Mouse (Mus musculus): ENCODE measurements around the gene Tfe3.
"Not testable (repeated sequence)": the region's sequence is repeated elsewhere in the genome, so short reads cannot be mapped to it uniquely, and the experiment has no call there.

The Tfe3 gene

DNA sequence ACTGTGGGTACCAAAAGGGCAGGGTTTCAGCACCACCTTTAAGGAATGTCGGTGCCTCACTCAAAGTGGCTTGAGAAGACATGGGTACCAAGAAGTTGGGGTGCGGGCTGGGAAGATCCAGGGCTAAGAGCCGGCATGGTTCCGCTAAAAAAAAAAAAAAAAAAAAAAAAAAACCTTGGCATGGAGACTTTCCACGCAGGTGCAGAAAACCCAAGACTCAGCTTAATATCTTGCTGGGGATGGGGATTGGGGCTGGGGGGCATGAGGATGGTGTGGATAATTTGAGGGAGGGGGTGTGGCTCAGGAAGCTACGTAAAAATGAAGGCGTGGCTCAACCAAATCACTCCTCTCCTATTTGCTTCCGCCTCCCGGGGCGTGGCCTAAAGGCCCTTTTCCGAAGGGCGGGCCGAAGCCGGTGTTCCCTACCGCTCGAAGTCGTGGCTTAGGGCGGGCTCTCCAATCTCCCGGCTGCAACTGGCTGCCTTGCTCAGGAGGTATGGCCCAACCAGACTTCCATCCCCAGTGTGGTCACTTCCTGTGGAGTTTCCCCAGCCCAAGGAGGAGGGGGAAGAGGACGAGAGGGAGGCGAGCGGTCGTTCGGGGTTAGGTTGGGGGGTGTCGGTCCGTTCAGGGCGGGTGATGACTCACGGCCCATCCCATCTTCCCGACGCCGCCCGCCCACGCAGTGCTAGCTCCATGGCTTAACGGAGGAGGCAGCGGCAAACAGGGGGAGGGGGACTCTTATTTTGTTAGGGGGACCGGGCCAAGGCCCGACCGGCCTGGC lies at the start of gene Tfe3:
Tfe3 (plus strand) TSS at position 424 of the 784 bp plus-strand sequence.
- peak; percentile 89 to 92 for DNase-seq (ENCODE audit: low spot score in 2 of 2)

DNA sequence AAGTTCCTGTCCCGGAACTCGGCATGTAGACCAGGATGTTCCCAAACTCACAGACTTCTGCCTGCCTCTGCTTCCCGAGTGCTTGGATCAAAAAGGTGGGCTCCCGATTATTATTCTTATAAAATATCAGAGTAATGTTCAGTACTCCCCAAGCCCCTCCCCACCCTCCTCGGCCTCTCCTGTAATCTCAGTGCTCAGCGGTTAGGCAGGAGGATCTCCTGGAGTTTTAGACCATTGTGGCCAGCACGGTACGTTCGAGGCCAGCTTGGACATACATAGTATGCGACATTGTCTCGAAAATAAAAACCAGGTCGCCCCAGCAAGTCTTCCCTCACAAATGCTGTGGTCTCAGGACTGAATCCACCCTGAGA lies 48.6 kb upstream of the Tfe3 start:
- not testable (repeated sequence) for DNase-seq (ENCODE audit: low spot score in 2 of 2)

DNA sequence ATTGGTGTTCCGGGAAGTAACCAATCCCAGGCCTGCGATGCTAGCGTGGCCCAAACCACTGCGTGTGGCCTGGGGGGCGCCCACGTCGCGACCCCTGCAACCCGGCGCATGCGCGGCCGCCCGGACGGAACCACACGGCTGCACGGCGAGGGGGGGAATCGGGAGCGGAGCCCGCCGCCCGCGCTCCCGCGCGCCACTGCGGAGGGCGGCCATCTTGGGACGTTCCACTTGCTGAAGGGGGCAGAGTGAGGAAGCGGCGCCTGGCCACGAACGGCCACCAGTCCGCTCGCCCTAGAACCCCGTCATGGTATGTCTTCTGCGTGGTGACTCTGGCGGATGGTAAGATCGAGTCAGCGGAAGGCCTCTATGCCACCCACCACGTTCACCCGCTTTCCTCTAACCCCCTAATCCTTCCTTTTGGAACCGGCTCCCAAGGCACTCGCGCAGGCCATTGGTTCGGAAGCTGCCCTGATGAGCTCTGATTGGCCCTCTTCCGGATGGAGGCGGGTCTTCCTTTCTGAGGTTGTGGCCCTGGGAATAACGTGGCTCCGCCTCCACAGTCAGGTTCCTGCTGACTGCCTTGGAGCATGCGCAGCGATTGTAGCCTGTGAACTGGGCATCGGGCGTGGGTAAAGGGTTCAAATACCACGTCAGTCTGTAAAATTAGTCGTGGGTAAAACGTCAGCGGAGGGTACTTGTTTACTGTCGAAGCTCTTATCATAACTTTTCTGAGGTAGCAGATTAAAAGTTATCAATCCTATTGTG lies 48.0 kb upstream of the Tfe3 start, which contains the start of gene Wdr45:
Wdr45 (plus strand) TSS at position 199 of the 765 bp plus-strand sequence.
- DNase-seq (ENCODE audit: low spot score in 2 of 2): peak; percentile 92 to 94

DNA sequence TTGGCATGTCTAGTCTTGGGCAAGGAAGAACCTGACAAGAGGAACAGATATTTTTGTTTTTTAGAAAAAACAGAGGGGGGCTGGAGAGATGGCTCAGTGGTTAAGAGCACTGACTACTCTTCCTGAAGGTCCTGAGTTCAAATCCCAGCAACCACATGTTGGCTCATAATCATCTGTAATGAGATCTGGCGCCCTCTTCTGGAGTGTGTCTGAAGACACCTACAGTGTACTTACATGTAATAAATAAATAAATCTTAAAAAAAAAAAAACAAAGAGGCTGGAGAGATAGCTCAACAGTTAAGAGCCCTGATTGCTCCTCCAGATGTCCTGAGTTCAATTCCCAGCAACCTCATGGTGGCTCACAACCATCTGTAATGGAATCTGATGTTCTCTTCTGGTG lies 46.3 kb upstream of the Tfe3 start:
- DNase-seq (ENCODE audit: low spot score in 2 of 2): not testable (repeated sequence)

DNA sequence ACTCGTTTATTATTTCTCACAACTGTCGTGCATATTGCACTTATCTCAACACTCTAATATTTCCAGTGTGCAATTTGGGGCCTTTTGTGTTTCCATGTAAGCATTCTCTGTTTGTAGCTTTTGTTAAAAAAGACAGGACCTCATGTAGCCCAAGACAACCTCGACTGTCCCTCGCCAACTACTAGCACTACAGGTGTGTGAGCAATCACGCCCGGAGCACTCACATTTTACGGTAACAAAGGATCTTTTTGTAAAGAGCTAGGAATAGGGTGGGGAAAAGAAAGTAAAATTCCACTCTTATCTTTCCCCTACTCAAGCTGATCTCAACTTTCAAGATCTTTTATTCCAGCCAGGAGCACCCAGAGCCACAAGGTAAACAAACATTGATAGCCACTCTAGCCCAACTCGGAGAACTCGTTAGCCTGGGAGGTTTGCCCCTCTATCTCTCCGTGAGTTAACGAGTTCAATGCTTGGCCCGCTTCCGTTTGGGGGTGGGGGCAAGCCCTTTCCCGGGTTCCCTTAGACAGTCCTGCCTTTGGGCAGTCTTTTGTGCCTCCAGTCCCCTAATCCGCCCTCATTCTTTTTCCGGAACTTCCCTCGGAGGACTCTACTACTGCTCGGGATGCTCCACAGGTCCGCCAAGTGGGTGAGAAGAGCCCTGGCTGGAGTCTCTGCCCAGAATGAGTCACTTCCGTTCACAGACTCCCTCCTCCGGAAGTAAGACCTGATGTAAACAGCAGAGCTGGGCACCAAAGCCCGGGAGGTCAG lies 40.7 kb upstream of the Tfe3 start, which contains the start of gene Gm45208:
Gm45208 (plus strand) TSS at position 732 of the 768 bp plus-strand sequence.
- DNase-seq (ENCODE audit: low spot score in 2 of 2): peak; percentile 48

DNA sequence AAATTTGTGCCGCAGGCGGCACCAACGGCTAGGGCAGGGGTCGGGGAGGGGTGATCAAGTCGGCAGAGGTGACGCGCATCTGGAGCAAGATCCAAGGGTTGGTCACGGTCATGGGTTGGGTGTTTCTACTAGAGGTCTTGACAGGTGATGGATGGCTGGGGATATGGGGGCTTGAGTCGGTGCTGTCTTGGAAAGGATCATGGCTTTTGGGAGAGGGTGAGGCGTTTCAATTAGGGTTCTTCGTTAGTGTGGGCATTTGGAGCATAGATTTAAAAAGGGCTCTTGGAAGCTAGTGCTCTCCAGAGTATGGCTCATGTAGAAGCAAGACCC lies 40.1 kb upstream of the Tfe3 start:
- DNase-seq (ENCODE audit: low spot score in 2 of 2): no peak

DNA sequence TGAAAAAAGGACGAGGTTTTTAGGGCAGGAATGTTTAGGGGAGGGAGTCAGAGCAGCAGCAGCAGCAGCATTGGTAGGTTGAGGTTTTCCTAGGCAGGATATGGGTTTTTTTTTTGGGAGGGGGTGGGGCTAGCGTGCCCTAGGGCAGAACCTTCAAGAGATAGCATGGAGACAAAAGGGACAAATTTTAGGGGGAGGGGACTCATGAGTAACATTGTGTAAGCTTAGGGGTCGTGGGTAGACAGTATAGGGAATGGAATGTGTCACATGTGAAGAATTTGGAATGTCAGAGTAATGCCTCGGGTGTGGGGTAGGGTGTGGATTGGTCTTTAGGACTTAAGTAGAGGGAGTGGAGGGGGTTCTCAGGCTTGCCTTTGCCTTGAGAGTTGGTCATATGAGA lies 39.7 kb upstream of the Tfe3 start:
- no peak for DNase-seq (ENCODE audit: low spot score in 2 of 2)

DNA sequence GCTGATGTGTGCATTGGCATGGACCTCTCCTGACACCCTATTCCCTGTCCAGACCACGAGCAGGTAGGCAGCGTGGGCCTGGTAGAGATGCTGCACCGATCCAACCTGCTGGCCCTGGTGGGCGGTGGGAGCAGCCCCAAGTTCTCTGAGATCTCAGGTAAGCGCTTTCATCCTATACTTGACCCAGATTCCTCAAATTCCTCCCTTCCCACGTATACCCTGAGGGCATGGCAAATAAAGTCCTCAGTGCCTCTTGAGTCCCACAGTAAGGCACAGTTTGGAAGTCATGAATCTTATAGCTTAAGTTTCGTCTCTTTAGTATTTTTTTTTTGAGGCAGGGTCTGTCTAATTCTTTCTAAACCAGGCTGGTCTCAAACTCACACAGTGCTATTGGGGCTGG lies 38.2 kb upstream of the Tfe3 start:
- no peak for DNase-seq (ENCODE audit: low spot score in 2 of 2)

DNA sequence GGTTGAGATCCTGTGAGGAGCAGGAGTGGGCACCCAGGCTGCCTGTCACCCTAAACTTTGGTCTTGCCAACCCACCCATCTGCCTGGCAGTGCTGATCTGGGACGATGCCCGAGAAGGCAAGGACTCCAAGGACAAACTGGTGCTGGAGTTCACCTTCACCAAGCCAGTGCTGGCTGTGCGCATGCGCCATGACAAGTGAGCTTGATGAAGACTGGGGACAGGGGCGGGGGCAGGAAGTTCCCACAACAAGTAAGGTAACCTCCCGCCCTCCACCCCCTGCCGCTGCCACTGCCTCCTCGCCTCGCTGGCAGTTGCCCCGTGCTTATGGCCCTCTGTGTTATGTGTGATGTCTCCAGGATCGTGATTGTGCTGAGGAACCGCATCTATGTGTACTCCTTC lies 36.5 kb upstream of the Tfe3 start:
- DNase-seq (ENCODE audit: low spot score in 2 of 2): no peak

DNA sequence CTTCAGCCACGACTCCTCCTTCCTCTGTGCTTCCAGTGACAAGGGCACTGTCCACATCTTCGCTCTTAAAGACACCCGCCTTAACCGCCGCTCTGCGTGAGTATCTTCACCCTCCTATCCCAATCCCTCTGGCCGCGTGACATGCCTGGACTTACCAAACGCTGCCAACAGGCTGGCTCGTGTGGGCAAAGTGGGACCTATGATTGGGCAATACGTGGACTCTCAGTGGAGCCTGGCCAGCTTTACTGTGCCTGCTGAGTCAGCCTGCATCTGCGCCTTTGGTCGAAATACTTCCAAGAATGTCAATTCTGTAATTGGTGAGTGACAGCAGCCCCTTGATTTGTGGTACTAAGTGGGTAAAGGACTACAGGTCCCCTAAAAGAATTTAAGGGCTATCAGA lies 35.2 kb upstream of the Tfe3 start:
- DNase-seq (ENCODE audit: low spot score in 2 of 2): no peak

DNA sequence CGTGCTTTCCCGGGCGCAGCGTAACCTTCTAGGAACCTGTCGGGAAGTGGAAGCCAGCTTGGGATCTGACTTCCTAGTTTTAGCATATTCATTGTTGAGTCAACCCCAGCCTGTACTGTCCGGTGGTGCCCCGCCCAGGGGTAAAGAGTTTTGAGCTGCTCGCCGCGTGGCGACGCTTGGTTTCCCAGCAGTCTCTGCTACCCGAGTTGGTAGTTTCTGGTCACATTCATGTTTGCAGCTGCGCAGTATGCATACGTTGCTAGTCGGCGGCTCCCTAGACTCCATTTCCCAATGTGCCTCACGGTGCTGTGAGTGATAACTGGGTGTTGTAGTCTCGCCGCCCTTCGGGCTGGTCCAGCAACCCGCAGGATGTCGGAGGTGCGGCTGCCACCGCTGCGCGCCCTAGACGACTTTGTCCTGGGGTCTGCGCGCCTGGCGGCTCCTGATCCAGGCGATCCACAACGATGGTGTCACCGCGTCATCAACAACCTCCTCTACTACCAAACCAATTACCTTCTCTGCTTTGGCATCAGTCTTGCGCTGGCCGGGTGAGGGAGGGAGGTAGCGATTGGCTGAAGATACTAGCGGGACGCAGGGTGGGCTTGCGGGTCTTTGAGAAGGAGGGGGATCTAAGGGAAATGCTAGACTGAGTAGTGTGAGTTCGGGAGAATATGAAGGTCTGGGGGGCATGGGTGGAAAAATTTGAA lies 34.0 kb upstream of the Tfe3 start, which contains the start of gene Praf2:
Praf2 (plus strand) TSS at position 225 of the 707 bp plus-strand sequence.
- DNase-seq (ENCODE audit: low spot score in 2 of 2): peak; percentile 81 to 89

DNA sequence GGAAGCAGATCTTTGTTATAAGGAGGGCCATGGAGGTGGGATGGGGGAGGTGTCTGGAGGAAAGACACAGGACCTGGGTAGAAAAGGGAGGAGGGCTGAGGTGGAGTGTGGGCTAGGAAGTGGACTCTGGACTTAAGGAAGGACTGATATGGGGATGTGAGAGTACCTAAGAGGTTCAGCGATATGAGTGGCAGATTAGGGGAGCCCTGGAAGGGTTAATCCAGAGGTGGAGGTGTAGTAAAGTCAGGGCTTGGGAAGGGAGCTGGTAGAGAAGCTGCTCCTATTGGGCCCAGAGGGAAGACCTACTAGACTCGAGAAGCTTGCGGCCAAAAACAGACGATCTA lies 33.5 kb upstream of the Tfe3 start:
- DNase-seq (ENCODE audit: low spot score in 2 of 2): no peak

DNA sequence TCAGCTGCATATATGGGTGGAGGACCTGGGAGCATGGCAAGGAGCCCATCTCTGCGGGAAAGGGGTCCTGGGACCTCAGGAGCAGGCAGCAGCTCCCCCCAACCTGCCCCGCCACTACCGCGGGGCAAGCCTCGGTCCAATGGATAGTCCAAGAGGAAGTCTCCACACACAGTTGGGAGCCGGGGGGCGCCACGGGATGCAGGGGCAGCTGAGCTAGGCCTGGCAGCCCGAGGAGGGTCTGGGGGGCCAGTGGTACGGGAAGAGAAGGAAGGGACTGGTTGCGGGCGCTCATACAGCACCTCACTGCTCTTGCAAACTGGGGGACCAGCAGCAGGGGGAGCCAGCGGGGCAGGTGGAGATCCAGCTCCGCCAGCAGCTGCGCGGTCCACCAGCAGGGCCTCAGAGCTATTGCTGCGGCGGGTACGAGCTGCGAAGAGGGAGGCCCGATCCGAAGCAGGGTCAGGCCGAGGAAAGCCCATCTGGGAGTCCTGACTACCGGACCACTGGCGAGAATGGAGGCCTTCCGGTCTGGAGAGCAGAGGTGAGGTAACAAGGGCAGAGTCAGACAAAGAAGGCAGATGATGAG lies 28.7 kb upstream of the Tfe3 start:
- DNase-seq (ENCODE audit: low spot score in 2 of 2): peak in 1 of 2 experiments; percentile 33

DNA sequence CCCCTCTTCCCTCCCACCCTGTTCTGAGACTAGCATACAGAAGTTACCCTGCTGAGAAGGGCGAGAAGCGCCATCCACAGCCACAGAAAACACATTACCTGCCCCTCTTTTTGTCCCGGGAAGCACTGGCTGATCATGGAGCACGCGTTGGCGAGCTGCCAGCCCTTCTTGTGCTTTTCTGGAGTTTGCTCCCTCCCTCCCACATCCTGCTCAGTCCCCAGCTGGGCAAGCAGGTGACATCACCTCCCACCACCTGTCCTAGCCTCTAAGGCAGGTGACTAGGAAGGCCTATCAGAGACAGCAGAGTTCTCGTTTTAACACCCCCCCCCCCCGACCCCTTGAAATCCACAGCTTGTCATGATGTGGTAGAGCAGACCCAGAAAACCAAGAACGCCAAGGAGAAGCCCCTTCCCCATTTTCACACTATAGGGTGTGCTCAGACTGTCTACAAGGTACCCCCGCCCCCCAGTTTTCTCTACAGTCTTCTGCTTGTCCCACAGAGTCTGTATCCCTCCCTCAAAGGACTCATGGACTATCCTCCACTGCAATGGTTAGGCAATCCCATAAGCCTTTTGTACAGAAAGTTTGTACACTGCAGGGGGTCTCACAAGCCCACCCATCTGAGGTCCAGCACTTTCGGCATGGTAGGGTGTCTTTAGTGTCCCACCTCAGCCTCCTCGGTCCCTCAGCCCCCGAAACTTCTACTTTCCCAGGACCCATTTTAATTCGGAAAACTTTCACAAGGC lies 22.9 kb upstream of the Tfe3 start:
- DNase-seq (ENCODE audit: low spot score in 2 of 2): no peak

DNA sequence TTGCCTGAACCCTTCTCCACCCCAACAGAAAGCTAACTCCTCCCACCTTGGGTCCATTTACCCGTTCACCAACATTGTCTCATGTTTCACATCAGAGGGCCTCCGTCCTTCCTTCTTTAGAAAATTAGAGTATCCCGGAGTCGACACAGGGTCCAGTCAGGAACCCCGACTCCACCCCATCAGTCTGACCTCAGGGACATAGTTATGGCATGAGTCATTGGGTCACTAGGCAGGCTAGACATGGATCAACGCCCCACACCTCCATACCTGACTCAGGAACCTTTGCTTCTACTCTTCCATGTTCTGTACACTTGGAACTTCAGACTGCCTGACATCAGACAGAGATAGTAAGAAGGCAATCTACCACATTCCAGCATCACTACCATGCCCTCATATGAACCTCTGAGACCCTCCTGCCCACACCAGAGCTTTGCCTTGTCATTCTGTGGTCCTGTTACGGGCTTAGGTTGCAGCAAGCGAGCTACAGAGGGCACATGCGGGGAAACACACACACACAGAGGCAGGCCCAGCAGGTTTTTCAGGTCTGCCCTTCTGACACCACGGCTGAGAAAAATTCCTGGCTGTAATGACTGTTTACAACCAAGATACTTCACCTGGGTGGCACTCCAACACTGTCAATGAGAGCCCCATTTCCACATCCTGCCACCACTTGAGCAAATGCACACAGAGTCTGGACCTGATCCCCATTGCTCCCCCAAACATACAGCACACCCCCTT lies 22.1 kb upstream of the Tfe3 start:
- no peak for DNase-seq (ENCODE audit: low spot score in 2 of 2)

DNA sequence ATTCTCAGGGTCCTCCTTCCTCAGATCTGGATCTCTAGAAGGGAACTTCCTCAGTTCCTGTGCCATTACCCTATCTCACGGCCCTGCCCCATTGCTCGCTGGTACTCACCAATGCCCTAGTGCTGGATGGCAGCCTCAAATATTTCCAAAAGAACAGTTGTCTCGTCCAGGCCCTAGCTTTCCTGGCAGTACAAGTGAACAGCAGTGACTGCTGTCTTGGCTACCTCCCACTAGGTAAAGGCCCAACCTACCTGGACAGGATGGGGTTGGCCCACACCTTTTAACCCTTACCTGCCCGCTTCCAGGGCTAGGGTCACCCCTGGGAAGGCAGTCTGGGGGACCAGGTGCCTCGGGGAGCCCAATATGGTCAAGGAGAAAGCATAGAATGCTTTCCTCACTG lies 21.3 kb upstream of the Tfe3 start:
- DNase-seq (ENCODE audit: low spot score in 2 of 2): no peak

DNA sequence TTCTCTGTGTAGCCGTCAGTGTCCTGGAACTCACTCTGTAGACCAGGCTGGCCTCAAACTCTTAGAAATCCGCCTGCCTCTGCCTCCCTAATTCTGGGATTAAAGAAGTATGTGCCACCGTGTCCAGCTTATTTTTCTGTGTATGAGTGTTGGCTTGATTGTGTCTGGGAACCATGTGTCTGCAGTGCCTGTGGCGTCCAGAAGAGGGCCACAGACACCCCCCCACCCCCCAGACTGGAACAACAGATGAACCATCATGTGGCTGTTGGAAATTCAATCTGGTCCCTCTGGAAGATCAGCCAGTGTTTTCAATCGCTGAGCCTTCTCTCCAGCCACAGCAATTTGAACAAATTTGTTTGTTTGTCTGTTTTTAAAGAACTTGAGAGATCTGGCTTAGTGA lies 18.9 kb upstream of the Tfe3 start:
- no peak for DNase-seq (ENCODE audit: low spot score in 2 of 2)

DNA sequence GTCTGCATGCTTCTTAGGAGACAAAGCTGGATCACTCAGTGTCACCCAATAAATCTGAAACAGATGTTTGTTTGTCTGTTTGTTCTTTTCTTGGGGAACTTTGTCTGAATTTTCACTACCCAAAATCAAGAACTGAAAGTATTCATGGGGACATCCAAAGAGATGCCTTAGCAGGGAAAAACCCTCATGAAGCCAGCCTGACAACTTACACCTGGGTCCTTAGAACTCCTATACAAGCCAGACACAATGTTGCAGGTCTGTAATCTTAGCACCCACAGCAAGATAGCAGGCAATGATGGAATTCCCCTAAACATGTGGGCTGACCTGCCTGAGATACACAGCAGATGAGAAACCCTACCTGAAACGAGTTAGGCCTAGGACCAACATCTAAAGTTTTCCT lies 17.4 kb upstream of the Tfe3 start:
- no peak for DNase-seq (ENCODE audit: low spot score in 2 of 2)

DNA sequence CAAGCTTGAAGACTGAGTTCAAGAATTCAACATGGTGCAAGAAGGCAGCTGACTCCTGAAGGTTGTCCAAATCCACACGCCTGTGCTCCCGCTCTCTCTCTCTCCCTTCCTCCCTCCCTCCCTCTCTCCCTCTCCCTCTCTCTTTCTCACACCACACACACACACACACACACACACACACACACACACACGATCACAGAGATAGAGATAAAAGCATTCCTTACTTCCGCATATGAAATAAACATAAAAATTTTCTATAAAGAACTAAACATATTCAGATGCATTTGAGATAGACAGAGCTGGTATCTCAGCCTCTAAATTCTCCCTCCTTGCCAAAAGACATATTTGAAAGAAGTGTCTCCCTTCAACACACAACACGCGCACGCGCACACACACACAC lies 16.9 kb upstream of the Tfe3 start:
- DNase-seq (ENCODE audit: low spot score in 2 of 2): no peak

Measured in right cerebral cortex, postnatal 36 days (tissue).